Mouse (Mus musculus) E14TG2a.4 (cell line): ENCODE results near the gene Dab2ip.

Source experiments
- CTCF ChIP-seq: conservative IDR thresholded peaks from 2 replicates; pipeline ENCODE4 v1.5.1; 2014; ENCODE audit warnings: low read length
- NANOG ChIP-seq: IDR thresholded peaks from 2 replicates; pipeline ENCODE4 v1.6.1; 2014; ENCODE audit warnings: borderline replicate concordance, low read length, mixed read lengths
- POU5F1 ChIP-seq: IDR thresholded peaks from 2 replicates; pipeline ENCODE4 v1.6.1; 2014; ENCODE audit warnings: low read length, borderline replicate concordance

- no peak for TF ChIP-seq CTCF
- TF ChIP-seq NANOG: no peak
- TF ChIP-seq POU5F1: no peak
These were observed 103.5 kb downstream of the Dab2ip start for GRCm38 (mm10) chr2:35661454-35662000.
